Mouse (Mus musculus) olfactory bulb, adult 2 months (tissue): Measurements from ENCODE around the gene Aloxe3. TPM values are rescaled to one million over a fixed set of nuclear protein-coding genes. Genes with fewer than 3 reads are reported as not detected.
A peak's percentile ranks its signal among the peaks of the same experiment; 100 is the strongest.

Experiments
- H3K27ac ChIP-seq: fragments of 200-500 bp; 2 replicates; pipeline ENCODE4 v1.5.1; 2012; ENCODE audit warnings: low read depth, low read length; ENCODE audit not compliant: insufficient read depth
- H3K4me1 ChIP-seq: fragments of 200-500 bp; 2 replicates; pipeline ENCODE4 v1.6.1; 2012; ENCODE audit warnings: low read length; ENCODE audit not compliant: control insufficient read depth, insufficient read depth
- H3K4me3 ChIP-seq: fragments of 200-500 bp; 2 replicates; pipeline ENCODE4 v1.5.1; 2012; ENCODE audit warnings: mild to moderate bottlenecking, low read depth, low read length, moderate library complexity; ENCODE audit not compliant: insufficient read depth
- CTCF ChIP-seq: fragments of 200-500 bp; IDR thresholded peaks from 2 replicates; pipeline ENCODE4 v1.5.1; 2012; ENCODE audit warnings: low read depth, mild to moderate bottlenecking, low read length, moderate library complexity; ENCODE audit not compliant: insufficient read depth
- POLR2A ChIP-seq: fragments of 200-500 bp; IDR thresholded peaks from 2 replicates; pipeline ENCODE4 v1.6.1; 2012; ENCODE audit warnings: mild to moderate bottlenecking, low read depth, low read length, moderate library complexity; ENCODE audit not compliant: insufficient read depth
- WGBS: fragments of 180-500 bp; shearing (Covaris S2); methylation state at CpG from one replicate; pipeline ENCODE4 v1.1.7; 2018; 5-methylcytosine and 5-hydroxymethylcytosine counted together
- polyA plus RNA-seq: library from polyadenylated mRNA; stranded (reverse); fragments of >200 nt; gene quantifications from 2 replicates; pipeline ENCODE4 v1.2.4, GENCODE M21; 2012; ENCODE audit warnings: low replicate concordance; ENCODE audit not compliant: missing spikeins, insufficient read depth, insufficient read length

Gene Aloxe3
- polyA plus RNA-seq, 1 experiment = not detected

DNA sequence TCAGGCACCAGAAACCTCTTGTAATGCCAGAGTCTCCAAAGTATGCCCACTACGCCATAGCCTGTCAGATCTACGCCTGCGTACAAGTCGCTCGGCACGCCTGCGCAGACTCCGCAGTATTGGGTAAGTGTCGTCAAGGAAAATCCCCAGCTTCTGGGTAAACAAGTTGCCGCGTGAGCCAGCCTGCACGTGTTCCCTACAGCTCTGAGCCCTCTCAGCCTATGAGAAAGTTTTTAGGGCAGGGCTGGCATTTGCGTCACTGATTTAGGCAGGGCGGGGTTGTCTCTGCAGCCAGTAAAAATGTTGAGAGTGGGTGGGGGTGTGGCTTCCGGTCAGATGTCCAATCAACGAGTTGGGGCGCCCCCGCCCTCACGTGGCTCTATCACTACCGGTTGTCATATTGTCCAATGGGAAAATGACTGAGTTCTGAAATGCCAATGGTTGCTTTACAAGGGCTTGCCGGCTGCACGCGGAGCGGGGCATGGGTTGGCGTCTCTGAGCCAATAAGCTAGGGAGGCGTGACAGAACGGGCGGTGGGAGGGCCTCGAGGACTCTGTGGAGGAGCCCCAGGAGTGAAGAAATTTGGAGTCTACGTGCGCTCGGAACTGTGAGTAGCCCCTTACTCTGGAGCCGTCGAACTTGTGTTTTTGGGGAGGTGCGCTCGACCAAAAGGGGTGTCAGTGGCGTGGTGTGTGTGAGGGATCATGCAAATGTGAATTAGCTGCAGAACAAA, 30.8 kb upstream of the Aloxe3 start, which contains the start of gene Per1:
Gene Per1 (plus strand): TSS at position 521 of the 733 bp plus-strand sequence.
- Histone ChIP-seq H3K4me1 (peaks cover 34% of the 10 kb centered on the region), H3K4me3 (peak within 1 kb of the TSS; percentile 65), H3K27ac (peak within 1 kb of the TSS; percentile 99)
- under 1% methylated on average over 37 of the region's 37 CpGs for WGBS
- TF ChIP-seq CTCF (no peak), POLR2A (peak; percentile 78)

DNA sequence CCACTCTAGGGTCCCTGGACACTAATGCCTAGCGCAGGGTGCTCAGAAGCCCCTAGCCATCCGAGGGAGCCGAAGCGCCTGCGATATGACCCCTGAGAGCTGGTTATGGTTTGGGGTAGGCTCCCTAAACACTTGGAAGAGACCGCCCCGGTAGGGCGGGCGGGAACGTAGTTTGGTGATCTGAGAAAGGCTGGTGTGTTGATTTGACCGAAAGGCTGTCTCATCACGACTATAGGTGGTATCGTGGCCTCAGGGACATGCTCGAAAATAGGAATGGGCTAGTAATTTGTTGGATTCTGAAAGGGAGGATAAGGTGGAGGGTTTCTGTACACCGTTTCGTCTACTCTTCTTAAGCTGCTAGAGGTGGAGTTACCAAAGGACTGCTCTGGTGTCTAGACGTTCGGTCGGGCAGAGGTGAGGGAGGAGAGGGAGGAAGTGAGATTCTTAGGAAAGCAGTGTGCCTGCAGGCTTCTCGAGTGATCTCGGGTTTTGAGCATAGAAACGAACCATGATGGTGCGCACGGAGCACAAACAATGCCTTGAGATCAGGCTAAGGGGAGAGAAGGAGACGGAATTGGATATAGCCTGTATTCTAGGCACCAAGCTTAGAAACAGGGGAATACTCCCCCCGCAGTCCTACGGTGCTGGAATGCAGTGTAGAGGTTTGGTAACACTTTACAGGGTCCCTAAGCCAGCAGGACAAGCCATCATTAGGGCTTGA, 30.0 kb upstream of the Aloxe3 start:
- Histone ChIP-seq H3K4me3 (peak overlapping the region; percentile 65), H3K27ac (peak overlapping the region; percentile 99), H3K4me1 (peaks cover 32% of the 10 kb centered on the region)
- WGBS = under 1% methylated on average over 27 of the region's 27 CpGs
- TF ChIP-seq POLR2A (no peak), CTCF (no peak)

DNA sequence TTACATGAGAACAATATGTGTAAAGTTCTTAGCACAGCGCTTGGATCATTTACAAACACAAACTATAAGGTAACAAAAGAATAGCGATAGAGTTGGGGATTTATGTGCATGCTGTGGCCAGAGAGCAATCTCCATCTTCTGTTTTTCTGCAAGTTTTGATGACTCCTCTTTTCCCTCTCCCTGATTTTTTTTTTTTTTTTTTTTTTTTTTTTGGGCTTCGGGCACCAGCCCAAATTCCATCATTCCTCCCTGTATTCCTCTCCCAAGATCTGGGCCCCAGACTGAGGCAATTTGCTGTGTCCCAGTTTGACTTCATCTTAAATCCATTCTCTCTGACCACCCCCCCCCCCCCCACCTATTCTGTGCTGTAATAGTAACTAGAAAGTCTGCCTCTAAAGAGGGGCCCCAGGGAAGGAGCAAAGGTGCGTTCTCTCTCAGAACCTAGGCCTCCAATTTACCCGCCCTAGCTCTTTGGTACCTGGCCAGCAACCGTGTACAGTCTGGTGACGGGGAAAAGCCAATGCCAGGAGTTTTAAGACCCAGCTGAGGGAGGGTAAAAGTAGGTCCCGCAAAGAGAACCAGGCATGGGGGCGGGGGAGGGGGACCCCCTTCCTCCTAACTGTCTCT, 29.2 kb upstream of the Aloxe3 start:
- Histone ChIP-seq H3K27ac (peak overlapping the region; percentile 99), H3K4me1 (peaks cover 35% of the 10 kb centered on the region), H3K4me3 (peak overlapping the region; percentile 46)
- WGBS = 3% methylated on average over 9 of the region's 9 CpGs
- TF ChIP-seq POLR2A (no peak), CTCF (no peak)

DNA sequence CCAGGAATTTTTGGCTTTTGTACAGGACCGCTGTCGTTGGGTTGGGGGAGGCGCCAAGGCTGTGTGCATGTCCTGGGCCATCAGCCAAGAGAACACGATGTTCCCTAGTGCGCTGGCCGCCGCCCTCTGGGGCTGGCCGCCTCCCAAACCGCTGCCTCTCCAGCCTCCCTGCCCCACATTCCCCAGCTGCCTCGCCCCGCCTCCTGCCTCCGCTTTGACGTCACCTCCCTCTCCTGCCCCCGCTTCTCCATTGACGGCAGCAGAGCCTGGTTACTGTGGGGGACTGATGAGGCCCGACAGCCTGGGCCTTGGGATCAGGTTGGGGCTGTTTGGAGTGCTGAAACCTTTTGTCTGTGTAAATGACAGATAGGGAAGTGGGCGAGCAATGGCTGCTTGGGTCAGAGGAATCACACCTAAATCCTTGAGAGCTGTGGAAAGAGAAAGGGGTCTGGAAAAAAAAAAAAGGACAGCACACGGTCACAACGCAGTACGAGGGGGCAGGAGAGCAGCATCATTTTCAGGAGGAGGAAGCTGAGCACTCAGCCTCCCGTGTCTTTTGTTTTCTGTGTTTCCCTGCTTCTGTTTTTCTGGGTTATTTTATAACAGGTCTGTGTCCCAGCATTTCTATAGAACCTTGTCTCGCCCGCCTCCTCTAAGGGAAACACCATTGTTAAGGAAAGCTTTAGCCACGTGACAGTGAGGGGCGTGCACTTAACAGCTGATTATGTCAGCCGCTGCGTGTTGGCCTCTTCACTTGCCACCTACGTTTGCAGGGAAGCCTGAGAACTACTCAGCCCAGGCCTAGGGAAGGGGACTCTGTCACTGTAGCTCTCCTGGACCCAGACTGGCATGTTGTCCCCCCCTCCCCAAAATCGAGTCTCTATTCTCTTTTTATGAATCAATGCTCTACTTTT, 28.5 kb upstream of the Aloxe3 start:
- WGBS = 1% methylated on average over 29 of the region's 29 CpGs
- Histone ChIP-seq H3K27ac (peak overlapping the region; percentile 99), H3K4me3 (peak overlapping the region; percentile 46), H3K4me1 (peaks cover 40% of the 10 kb centered on the region)
- TF ChIP-seq POLR2A (peak; percentile 57), CTCF (no peak)

DNA sequence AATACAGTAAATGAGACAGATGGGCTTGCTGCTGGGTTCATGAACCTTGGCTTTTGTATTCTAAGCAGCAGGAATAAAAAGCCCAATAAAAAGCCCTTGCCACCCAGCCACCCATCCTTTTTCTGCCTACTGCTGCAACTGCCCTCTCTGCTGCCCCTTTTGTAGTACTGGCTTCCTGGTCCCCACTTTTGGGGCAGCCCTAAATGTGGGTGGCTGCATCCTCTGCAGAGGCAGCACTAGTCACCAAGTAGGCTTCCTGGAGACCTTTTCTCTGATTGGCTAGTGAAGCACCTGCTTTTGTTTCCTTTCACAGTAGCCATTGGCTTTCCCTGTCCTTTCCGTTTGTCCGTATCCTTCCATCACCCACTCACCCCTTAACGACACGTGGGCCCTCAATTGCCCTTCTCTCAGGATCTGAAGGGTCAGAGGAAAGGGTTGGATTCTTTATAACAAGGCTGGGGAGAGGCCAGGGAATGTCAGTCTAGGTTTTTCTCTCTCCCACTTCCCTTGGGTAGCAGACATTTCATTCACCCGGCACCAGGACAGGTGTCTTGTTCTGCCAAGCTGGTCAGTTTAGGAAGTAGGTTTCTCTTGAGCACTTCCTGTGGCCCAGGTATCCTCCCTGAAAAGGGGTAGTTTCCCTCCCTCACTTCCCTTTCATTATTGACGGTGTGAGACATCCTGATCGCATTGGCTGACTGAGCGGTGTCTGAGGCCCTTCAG, 27.5 kb upstream of the Aloxe3 start:
- Histone ChIP-seq H3K4me3 (peak overlapping the region; percentile 83), H3K27ac (peak overlapping the region; percentile 99), H3K4me1 (peaks cover 49% of the 10 kb centered on the region)
- WGBS = 5% methylated on average over 8 of the region's 8 CpGs
- TF ChIP-seq CTCF (no peak), POLR2A (no peak)

DNA sequence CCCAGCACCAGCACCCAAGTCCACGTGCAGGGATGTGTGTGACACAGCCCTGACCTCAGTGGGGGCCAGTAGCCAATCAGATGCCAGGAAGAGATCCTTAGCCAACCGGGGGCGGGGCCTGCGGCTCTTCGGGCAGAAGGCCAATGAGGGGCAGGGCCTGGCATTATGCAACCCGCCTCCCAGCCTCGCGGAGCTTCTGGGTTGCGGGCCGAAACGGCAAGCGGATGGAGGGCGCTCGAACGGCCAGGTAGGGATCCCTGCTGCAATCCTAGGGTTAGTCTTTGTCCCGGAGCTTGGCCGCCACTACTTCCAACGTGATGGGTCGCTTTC, 27.0 kb upstream of the Aloxe3 start:
- no peak for TF ChIP-seq CTCF
- TF ChIP-seq POLR2A = peak; percentile 67
- peak overlapping the region; percentile 99 for H3K27ac ChIP-seq
- under 1% methylated on average over 19 of the region's 19 CpGs for WGBS
- H3K4me1 ChIP-seq = peaks cover 54% of the 10 kb centered on the region
- H3K4me3 ChIP-seq = peak overlapping the region; percentile 83

DNA sequence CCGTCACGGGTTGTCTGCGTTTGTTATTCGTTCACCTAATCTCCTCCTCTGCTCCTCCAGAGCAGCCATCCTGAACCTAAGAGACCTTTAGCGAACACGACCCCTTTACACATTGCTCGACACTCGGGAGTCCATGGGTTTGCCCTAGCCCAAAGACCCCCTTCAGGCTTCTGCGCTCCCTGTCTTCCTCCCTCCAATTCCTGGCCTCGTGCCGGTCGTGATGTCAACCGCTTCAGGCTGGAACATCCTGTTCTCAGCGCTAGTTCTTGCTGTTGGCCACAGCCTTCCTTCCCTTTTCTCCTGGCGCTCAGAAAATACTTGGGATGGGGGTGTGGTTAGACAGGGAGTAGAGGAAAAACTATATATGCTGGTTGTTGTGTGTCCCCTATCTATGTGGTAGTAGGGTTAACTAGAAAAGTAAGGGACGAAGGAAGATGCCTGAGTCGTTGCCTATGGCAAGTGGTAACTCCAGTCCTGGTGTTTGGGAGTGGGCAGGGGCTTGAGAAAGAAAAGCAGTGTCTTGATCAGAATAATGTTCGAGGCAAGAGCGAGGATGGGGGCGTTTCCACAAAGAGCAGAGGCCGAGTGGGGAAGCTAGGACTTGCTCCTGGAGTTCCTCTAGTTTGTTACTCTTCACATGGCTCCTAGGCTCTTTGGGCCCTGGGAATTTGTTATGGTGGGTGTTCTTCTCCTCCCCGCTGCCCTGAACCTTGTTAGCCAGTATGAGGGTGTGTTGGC, 26.4 kb upstream of the Aloxe3 start:
- Histone ChIP-seq H3K4me3 (peak overlapping the region; percentile 83), H3K27ac (peak overlapping the region; percentile 99), H3K4me1 (peaks cover 60% of the 10 kb centered on the region)
- TF ChIP-seq POLR2A (no peak), CTCF (no peak)
- WGBS = 1% methylated on average over 22 of the region's 22 CpGs
